11 mouse cellular contexts compared by ENCODE assay signal in genomic region chr10:14048916-14049445, GRCm38 (mm10).
A peak's percentile ranks its signal among the peaks of the same experiment; 100 is the strongest.
DNase-seq lines count a peak whose midpoint lies in the region; ATAC-seq and TF ChIP-seq lines count a peak whose summit lies in the region.
"Had no signal": no experiment of that assay in that cellular context is flagged by ENCODE, and none has a peak within 500 bp of the region (broad histone marks: within the 10 kb centered on the region; RNA-seq: fewer than 3 reads in every experiment).

No protein-coding gene starts in this region.

- TF ChIP-seq EP300 in lung, postnatal 0 days (IDR thresholded peaks at IDR 0.05): no peak

- peak; percentile 24 for ATAC-seq in frontal cortex, adult (ENCODE audit: low TSS enrichment)
- ATAC-seq in lung, postnatal 0 days: no peak
- ATAC-seq in embryonic facial prominence, embryonic 15.5 days (ENCODE audit: insufficient number of reproducible peaks, low FRiP score, low TSS enrichment, low read depth): 0 out of 2 replicates have a peak, but pooled peaks have one; percentile 20
- no peak for ATAC-seq in kidney, embryonic 14.5 days (ENCODE audit: low FRiP score, low TSS enrichment)

- no peak for DNase-seq in frontal cortex, postnatal 10 days (ENCODE audit: low spot score in 2 of 2)
- DNase-seq in lung, postnatal 0 days (ENCODE audit: low spot score): no peak
- no peak for DNase-seq in lung, adult 2 months
- DNase-seq in adipocyte (ENCODE audit: low spot score): no peak
- no peak for DNase-seq in kidney, adult 9 months
- DNase-seq: liver, embryonic 13.5 days had no signal

- peaks cover 13% of the 10 kb centered on the region; the same call in 1 of the 2 replicates for H3K4me1 ChIP-seq in lung, postnatal 0 days (ENCODE audit: insufficient read depth, low read depth, low read length)
- peaks cover 18% of the 10 kb centered on the region for H3K4me1 ChIP-seq in lung, adult 2 months (ENCODE audit: control insufficient read depth, insufficient read depth, low read length)
- peaks cover 33% of the 10 kb centered on the region for H3K4me1 ChIP-seq in embryonic facial prominence, embryonic 15.5 days
- peaks cover 30% of the 10 kb centered on the region for H3K4me1 ChIP-seq in kidney, embryonic 14.5 days (ENCODE audit: control insufficient read depth, insufficient read depth, low read length)
- H3K4me1 ChIP-seq: stomach, embryonic 15.5 days had no signal

- H3K36me3 ChIP-seq in lung, postnatal 0 days (ENCODE audit: insufficient read depth, low read length): no peaks in the 10 kb centered on the region
- no peaks in the 10 kb centered on the region for H3K36me3 ChIP-seq in embryonic facial prominence, embryonic 15.5 days
- H3K36me3 ChIP-seq in kidney, embryonic 14.5 days (ENCODE audit: control insufficient read depth, insufficient read depth, low read length): no peaks in the 10 kb centered on the region
- H3K36me3 ChIP-seq: liver, embryonic 13.5 days; neural tube, embryonic 13.5 days; stomach, embryonic 15.5 days had no signal

- H3K4me3 ChIP-seq in lung, postnatal 0 days (ENCODE audit: low read depth, low read length): no peak overlapping the region
- no peak overlapping the region for H3K4me3 ChIP-seq in lung, adult 2 months (replicated peaks; ENCODE audit: extremely low read depth, low read depth, low read length)
- no peak overlapping the region for H3K4me3 ChIP-seq in embryonic facial prominence, embryonic 15.5 days (replicated peaks)
- no peak overlapping the region for H3K4me3 ChIP-seq in kidney, embryonic 14.5 days (ENCODE audit: low read length)
- H3K4me3 ChIP-seq: liver, embryonic 13.5 days; neural tube, embryonic 13.5 days; stomach, embryonic 15.5 days had no signal

- H3K27ac ChIP-seq in lung, postnatal 0 days (ENCODE audit: low read length): 0 out of 2 replicates have a peak overlapping the region, but pooled peaks have one; percentile 43
- peak overlapping the region; percentile 45; the same call in 1 of the 2 replicates for H3K27ac ChIP-seq in embryonic facial prominence, embryonic 15.5 days (replicated peaks)
- no peak overlapping the region for H3K27ac ChIP-seq in kidney, embryonic 14.5 days (ENCODE audit: low read depth, low read length)
- H3K27ac ChIP-seq: liver, embryonic 13.5 days; neural tube, embryonic 13.5 days; stomach, embryonic 15.5 days had no signal

- no peak for TF ChIP-seq POLR2A in lung, adult 2 months (IDR thresholded peaks at IDR 0.05; ENCODE audit: borderline replicate concordance, extremely low read depth, low read depth, low read length)

- no peak overlapping the region for H3K9ac ChIP-seq in lung, postnatal 0 days (replicated peaks; ENCODE audit: low read depth)
- H3K9ac ChIP-seq in embryonic facial prominence, embryonic 15.5 days: no peak overlapping the region
- H3K9ac ChIP-seq in kidney, embryonic 14.5 days (ENCODE audit: low read depth, low read length): no peak overlapping the region
- H3K9ac ChIP-seq: liver, embryonic 13.5 days; neural tube, embryonic 13.5 days; stomach, embryonic 15.5 days had no signal

- no peaks in the 10 kb centered on the region for H3K27me3 ChIP-seq in lung, postnatal 0 days (replicated peaks; ENCODE audit: insufficient read depth, low read length)
- no peaks in the 10 kb centered on the region for H3K27me3 ChIP-seq in embryonic facial prominence, embryonic 15.5 days
- no peaks in the 10 kb centered on the region for H3K27me3 ChIP-seq in kidney, embryonic 14.5 days (ENCODE audit: control insufficient read depth, insufficient read depth, low read length)
- H3K27me3 ChIP-seq: liver, embryonic 13.5 days; neural tube, embryonic 13.5 days; stomach, embryonic 15.5 days had no signal

- no peaks in the 10 kb centered on the region for H3K9me3 ChIP-seq in lung, postnatal 0 days (ENCODE audit: low read length)
- H3K9me3 ChIP-seq in embryonic facial prominence, embryonic 15.5 days (replicated peaks): no peaks in the 10 kb centered on the region
- H3K9me3 ChIP-seq in kidney, embryonic 14.5 days (ENCODE audit: control insufficient read depth, low read length): no peaks in the 10 kb centered on the region
- H3K9me3 ChIP-seq: liver, embryonic 13.5 days; neural tube, embryonic 13.5 days; stomach, embryonic 15.5 days had no signal

- 68% methylated on average over 10 of the region's 10 CpGs for WGBS in lung, postnatal 0 days
- WGBS in lung, adult 2 months: 48% methylated on average over 10 of the region's 10 CpGs
- WGBS in embryonic facial prominence, embryonic 15.5 days: 35% methylated on average over 10 of the region's 10 CpGs
- 79% methylated on average over 10 of the region's 10 CpGs for WGBS in kidney, embryonic 14.5 days

- no peak for TF ChIP-seq CTCF in lung, postnatal 0 days (IDR thresholded peaks at IDR 0.05)
- TF ChIP-seq CTCF in lung, adult 2 months (IDR thresholded peaks at IDR 0.05; ENCODE audit: insufficient read depth, low read length): no peak

- no peak overlapping the region for H3K4me2 ChIP-seq in lung, postnatal 0 days (replicated peaks; ENCODE audit: low read depth, low read length)
- no peak overlapping the region for H3K4me2 ChIP-seq in embryonic facial prominence, embryonic 15.5 days (replicated peaks)
- H3K4me2 ChIP-seq in kidney, embryonic 14.5 days (replicated peaks; ENCODE audit: low read depth, low read length): no peak overlapping the region
- H3K4me2 ChIP-seq: liver, embryonic 13.5 days; neural tube, embryonic 13.5 days; stomach, embryonic 15.5 days had no signal

Comparison
In these comparisons a context has a peak if more than half of its experiments do, and no peak if none do; other contexts are left out.
1. ATAC-seq: peak in frontal cortex, adult (single experiment) and embryonic facial prominence, embryonic 15.5 days (single experiment); none in lung, postnatal 0 days (single experiment) and kidney, embryonic 14.5 days (single experiment).